Mouse (Mus musculus) lung, embryonic 16.5 days (tissue): ENCODE results near the gene Hsd17b3. TPM values are rescaled to one million over a fixed set of nuclear protein-coding genes. Genes with fewer than 3 reads are reported as not detected.

Experiments
- ATAC-seq: fragments of 200-750 bp; cut with Nextera tagmentation; 2 replicates; pipeline ENCODE4 v1.8.0; 2017; ENCODE audit warnings: low read depth, mild to moderate bottlenecking, moderate library complexity
- H3K27ac ChIP-seq: fragments of 300-500 bp; sonication (generic); 2 replicates; pipeline ENCODE4 v1.5.1; 2014; ENCODE audit warnings: mild to moderate bottlenecking, control low read depth, low read length
- H3K27me3 ChIP-seq: fragments of 300-500 bp; sonication (generic); 2 replicates; pipeline ENCODE4 v1.6.1; 2014; ENCODE audit warnings: low read depth, low read length, mixed read lengths; ENCODE audit not compliant: control insufficient read depth, insufficient read depth
- H3K36me3 ChIP-seq: fragments of 300-500 bp; sonication (generic); 2 replicates; pipeline ENCODE4 v1.6.1; 2014; ENCODE audit warnings: low read length; ENCODE audit not compliant: control insufficient read depth, insufficient read depth
- H3K4me1 ChIP-seq: fragments of 300-500 bp; sonication (generic); replicated peaks from 2 replicates; pipeline ENCODE4 v1.6.1; 2014; ENCODE audit warnings: low read length, mixed read lengths; ENCODE audit not compliant: control insufficient read depth, insufficient read depth
- H3K4me2 ChIP-seq: fragments of 300-500 bp; sonication (generic); 2 replicates; pipeline ENCODE4 v1.6.1; 2014; ENCODE audit warnings: low read depth, low read length, control low read depth
- H3K4me3 ChIP-seq: fragments of 300-500 bp; sonication (generic); 2 replicates; pipeline ENCODE4 v1.5.1; 2014; ENCODE audit warnings: mild to moderate bottlenecking, low read length, control low read depth
- H3K9ac ChIP-seq: fragments of 300-500 bp; sonication (generic); 2 replicates; pipeline ENCODE4 v1.6.1; 2014; ENCODE audit warnings: low read length, control low read depth
- H3K9me3 ChIP-seq: fragments of 300-500 bp; sonication (generic); 2 replicates; pipeline ENCODE4 v1.6.1; 2016; ENCODE audit warnings: low read length; ENCODE audit not compliant: control insufficient read depth
- WGBS: fragments of 180-500 bp; shearing (Covaris S2); extraction: QIAGEN DNeasy Blood & Tissue Kit; methylation state at CpG from one replicate; pipeline ENCODE4 v1.1.7; 2014; 5-methylcytosine and 5-hydroxymethylcytosine counted together
- polyA plus RNA-seq: library from polyadenylated mRNA; unstranded; fragments of >200 nt; fragmentation: Nextera tagmentation; extraction: Ambion mirVana; gene quantifications from 2 replicates; pipeline ENCODE4 v1.2.1, GENCODE M21; 2015

Hsd17b3 gene
- polyA plus RNA-seq, 1 experiment from 2014 or later: not detected

DNA sequence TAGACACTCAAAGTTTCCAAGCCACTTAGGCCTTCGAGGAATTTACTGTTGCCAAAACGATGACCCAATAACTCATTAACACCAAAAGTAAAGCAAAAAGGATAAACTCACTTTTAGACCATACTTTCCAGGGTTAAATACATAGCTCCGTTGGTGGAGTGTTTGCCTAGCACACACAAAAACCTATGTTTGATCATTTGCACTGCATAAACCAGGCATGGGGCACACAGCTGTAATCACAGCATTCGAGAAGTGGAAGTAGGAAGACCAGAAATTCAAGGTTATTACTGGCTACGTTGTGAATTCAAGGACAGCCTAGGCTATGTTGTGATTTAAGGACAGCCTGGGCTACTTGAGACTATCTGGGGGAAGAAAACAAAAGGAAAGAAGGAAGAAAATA, 1.2 kb upstream of the Hsd17b3 start:
- peak; percentile 81 for ATAC-seq
- no peaks in the 10 kb centered on the region for H3K36me3 ChIP-seq
- no peaks in the 10 kb centered on the region for H3K27me3 ChIP-seq
- no peak overlapping the region for H3K4me2 ChIP-seq
- H3K4me1 ChIP-seq: peaks cover 14% of the 10 kb centered on the region
- H3K9ac ChIP-seq: no peak overlapping the region
- no peak overlapping the region for H3K27ac ChIP-seq
- H3K9me3 ChIP-seq: no peaks in the 10 kb centered on the region
- WGBS: 58% methylated on average over 5 of the region's 5 CpGs
- no peak overlapping the region for H3K4me3 ChIP-seq

DNA sequence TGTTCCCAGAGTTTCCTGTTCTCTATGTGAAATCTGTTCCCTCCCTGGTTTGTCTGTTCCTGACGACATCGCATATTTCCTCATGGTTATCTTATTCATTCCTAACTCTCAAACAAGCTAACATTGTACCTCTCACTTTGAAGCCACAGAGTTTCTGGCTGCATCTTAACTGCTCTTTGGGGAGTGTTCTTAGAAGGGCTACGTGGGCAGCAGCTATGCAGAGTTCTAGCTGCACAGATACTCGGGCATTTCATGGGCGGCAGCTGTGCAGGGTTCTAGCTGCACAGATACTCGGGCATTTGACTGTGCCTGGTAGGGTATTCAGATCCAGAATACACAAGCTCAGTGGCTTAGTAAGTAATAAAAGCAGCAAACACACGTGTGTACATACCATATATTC, 973 bp downstream of the Hsd17b3 start:
- Histone ChIP-seq H3K4me1 (peaks cover 8% of the 10 kb centered on the region), H3K27ac (no peak overlapping the region), H3K9ac (no peak overlapping the region), H3K27me3 (no peaks in the 10 kb centered on the region), H3K4me2 (no peak overlapping the region), H3K4me3 (no peak overlapping the region), H3K36me3 (no peaks in the 10 kb centered on the region), H3K9me3 (no peaks in the 10 kb centered on the region)
- no peak for ATAC-seq
- WGBS: 50% methylated on average over 7 of the region's 7 CpGs

GRCm38 (mm10) chr13:64086036-64086435, 3.0 kb downstream of the Hsd17b3 start:
- Histone ChIP-seq H3K4me3 (no peak overlapping the region), H3K36me3 (no peaks in the 10 kb centered on the region), H3K27ac (no peak overlapping the region), H3K27me3 (no peaks in the 10 kb centered on the region), H3K4me2 (no peak overlapping the region), H3K9me3 (no peaks in the 10 kb centered on the region), H3K9ac (no peak overlapping the region), H3K4me1 (peaks cover 6% of the 10 kb centered on the region)
- WGBS: 87% methylated on average over 5 of the region's 5 CpGs
- no peak for ATAC-seq

GRCm38 (mm10) chr13:64083331-64083730, 5.7 kb downstream of the Hsd17b3 start:
- Histone ChIP-seq H3K27ac (no peak overlapping the region), H3K27me3 (no peaks in the 10 kb centered on the region), H3K9me3 (no peaks in the 10 kb centered on the region), H3K4me2 (no peak overlapping the region), H3K4me1 (peaks cover 5% of the 10 kb centered on the region), H3K9ac (no peak overlapping the region), H3K4me3 (no peak overlapping the region), H3K36me3 (no peaks in the 10 kb centered on the region)
- 66% methylated on average over 3 of the region's 3 CpGs for WGBS
- no peak for ATAC-seq

DNA sequence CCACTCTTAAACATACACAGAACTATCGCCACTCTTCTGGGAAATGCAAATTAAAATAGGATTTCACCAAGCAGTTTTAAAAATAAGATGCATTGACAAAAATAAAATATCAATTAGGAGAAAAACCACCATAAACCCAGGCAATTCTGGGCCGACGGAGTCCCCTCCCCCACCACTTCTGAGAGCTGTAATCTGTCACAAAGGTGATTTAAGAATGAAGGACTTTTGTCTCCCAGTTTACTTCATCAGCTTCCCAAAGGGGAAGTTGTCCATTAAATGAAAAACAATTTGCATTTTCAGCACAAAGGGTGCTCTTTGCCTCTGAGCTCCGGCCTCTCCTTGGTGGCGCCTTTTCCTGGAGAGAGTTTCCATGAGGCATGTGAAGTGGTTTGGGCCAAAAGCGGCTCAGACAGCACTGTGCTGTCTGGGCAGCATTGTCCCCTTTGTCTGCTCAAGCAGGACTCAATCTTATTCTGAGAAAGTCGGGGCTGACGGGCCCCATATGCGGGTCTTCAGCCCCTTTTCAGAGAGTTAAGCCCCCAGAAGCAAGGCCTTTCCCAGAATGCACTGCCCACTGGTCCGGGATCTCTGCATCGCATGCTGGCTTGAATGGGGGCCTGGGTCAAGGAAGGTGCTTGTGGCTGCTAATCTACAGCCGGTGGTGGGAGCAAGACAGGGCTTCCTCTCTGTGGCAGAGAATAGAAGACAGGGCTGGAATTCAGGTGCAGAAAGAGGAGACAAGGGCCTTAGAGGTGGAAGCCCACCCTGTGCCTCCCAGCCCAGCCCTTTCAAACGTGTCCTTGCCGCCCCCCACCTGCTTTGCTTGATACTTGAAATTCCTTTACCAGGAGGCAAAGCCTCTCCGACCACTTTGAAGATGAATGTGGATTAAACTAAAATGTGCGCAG, 7.8 kb downstream of the Hsd17b3 start:
- Histone ChIP-seq H3K9me3 (no peaks in the 10 kb centered on the region), H3K4me2 (no peak overlapping the region), H3K27me3 (no peaks in the 10 kb centered on the region), H3K4me1 (peaks cover 5% of the 10 kb centered on the region), H3K4me3 (no peak overlapping the region), H3K36me3 (no peaks in the 10 kb centered on the region), H3K27ac (peak overlapping the region; percentile 92), H3K9ac (peak overlapping the region; percentile 32; the same call in 1 of the 2 replicates)
- WGBS: 33% methylated on average over 16 of the region's 16 CpGs
- ATAC-seq: peak; percentile 69

DNA sequence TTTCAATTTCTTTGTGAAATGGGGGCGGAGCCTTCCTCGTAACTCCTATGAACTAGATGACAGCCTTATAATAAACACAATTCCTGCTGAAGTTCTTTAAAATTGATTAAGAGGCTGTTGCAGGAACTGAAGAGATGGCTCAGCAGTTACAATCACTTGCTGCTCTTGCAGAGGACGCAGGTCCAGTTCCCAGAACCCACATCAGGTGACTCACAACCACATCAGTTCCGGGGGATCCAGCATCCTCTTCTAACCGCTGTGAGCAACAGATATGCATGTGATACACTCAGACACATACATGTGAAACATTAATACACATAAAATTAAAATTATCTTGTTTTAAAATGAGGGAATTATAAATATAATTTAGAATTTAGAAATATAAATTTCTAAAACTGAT, 11.4 kb downstream of the Hsd17b3 start:
- Histone ChIP-seq H3K9me3 (no peaks in the 10 kb centered on the region), H3K9ac (no peak overlapping the region), H3K27ac (no peak overlapping the region), H3K36me3 (no peaks in the 10 kb centered on the region), H3K4me2 (no peak overlapping the region), H3K4me1 (peaks cover 5% of the 10 kb centered on the region), H3K27me3 (no peaks in the 10 kb centered on the region), H3K4me3 (no peak overlapping the region)
- ATAC-seq: no peak
- WGBS: 73% methylated on average over 5 of the region's 5 CpGs

DNA sequence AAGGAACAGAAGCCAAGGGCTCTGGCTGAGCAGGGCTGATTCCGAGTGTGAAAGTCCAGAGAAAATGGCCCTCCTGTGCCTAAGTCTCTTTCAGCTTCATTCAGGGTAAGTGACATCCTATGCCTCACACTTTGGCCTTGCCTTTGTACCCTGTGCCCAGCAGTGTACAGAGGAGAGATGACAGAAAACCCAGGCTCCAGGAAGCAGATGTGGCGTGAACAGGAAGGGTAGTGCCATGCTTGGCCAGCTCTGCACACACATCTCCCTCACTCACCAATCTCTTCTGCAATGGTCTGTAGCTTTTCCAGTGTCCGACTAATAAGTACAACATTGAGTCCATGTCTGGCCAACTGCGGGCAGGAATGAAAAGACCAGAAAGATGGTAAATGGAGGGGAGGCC, 13.0 kb downstream of the Hsd17b3 start:
- no peaks in the 10 kb centered on the region for H3K36me3 ChIP-seq
- no peak overlapping the region for H3K9ac ChIP-seq
- WGBS: 83% methylated on average over 4 of the region's 4 CpGs
- no peaks in the 10 kb centered on the region for H3K27me3 ChIP-seq
- H3K4me2 ChIP-seq: no peak overlapping the region
- H3K9me3 ChIP-seq: no peaks in the 10 kb centered on the region
- H3K27ac ChIP-seq: no peak overlapping the region
- ATAC-seq: no peak
- peaks cover 2% of the 10 kb centered on the region; the same call in 1 of the 2 replicates for H3K4me1 ChIP-seq
- H3K4me3 ChIP-seq: no peak overlapping the region

- no peak overlapping the region for H3K4me3 ChIP-seq
- no peak for ATAC-seq
- 16% methylated on average over 3 of the region's 3 CpGs for WGBS
- no peaks in the 10 kb centered on the region for H3K9me3 ChIP-seq
- no peaks in the 10 kb centered on the region for H3K36me3 ChIP-seq
- H3K27me3 ChIP-seq: no peaks in the 10 kb centered on the region
- no peak overlapping the region for H3K9ac ChIP-seq
- no peak overlapping the region for H3K4me2 ChIP-seq
- no peak overlapping the region for H3K27ac ChIP-seq
- no peaks in the 10 kb centered on the region for H3K4me1 ChIP-seq
Measured at GRCm38 (mm10) chr13:64066653-64067052, 22.4 kb downstream of the Hsd17b3 start.

- no peak overlapping the region for H3K4me3 ChIP-seq
- H3K4me1 ChIP-seq: no peaks in the 10 kb centered on the region
- no peaks in the 10 kb centered on the region for H3K27me3 ChIP-seq
- no peak overlapping the region for H3K4me2 ChIP-seq
- ATAC-seq: no peak
- no peak overlapping the region for H3K27ac ChIP-seq
- no peak overlapping the region for H3K9ac ChIP-seq
- H3K36me3 ChIP-seq: no peaks in the 10 kb centered on the region
- H3K9me3 ChIP-seq: no peaks in the 10 kb centered on the region
Measured at GRCm38 (mm10) chr13:64064276-64064675, 24.8 kb downstream of the Hsd17b3 start.
